In the genomic region with DNA sequence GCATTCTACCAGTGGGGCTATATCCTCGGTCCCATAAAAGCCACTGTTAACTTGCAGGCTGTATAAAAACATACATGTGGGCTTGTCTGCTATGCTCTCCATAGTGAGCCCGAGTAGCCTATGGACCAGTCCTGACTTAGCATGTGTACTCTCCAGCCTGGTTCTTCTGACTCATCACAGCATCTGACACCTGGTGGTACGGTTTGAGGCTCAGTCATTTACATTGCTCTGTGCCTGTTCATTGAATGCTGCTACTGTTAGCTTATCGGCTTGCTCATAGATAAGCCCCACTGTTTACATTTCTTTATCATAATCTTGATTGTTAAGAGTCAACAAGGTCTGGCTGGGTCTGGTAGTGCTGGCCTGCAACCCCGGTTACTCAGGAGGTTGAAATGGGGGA, we compare ENCODE assay signal across 24 mouse cellular contexts. TPM values are rescaled to one million over a fixed set of nuclear protein-coding genes. Genes with fewer than 3 reads are reported as not detected.
A peak's percentile ranks its signal among the peaks of the same experiment; 100 is the strongest.
DNase-seq lines count a peak whose midpoint lies in the region; ATAC-seq lines count a peak whose summit lies in the region.
"Had no signal": no experiment of that assay in that cellular context is flagged by ENCODE, and none has a peak within 500 bp of the region (broad histone marks: within the 10 kb centered on the region; RNA-seq: fewer than 3 reads in every experiment).

No protein-coding gene starts in this region.

- peak; percentile 19; the same call in 1 of the 2 replicates for ATAC-seq in liver, embryonic 13.5 days (ENCODE audit: low read depth)
- peak; percentile 79 for ATAC-seq in stomach, embryonic 14.5 days (ENCODE audit: insufficient number of reproducible peaks, insufficient read depth, low FRiP score, low read depth)
- ATAC-seq: CD4-positive, CD25-positive, alpha-beta regulatory T cell, adult 4 months; forebrain, embryonic 15.5 days; hindbrain, embryonic 16.5 days had no signal

- no peaks in the 10 kb centered on the region for H3K36me3 ChIP-seq in liver, embryonic 13.5 days
- no peaks in the 10 kb centered on the region for H3K36me3 ChIP-seq in stomach, embryonic 14.5 days (ENCODE audit: control insufficient read depth, insufficient read depth, low read length)
- H3K36me3 ChIP-seq: embryonic facial prominence, embryonic 15.5 days; forebrain, embryonic 15.5 days; heart, embryonic 12.5 days; hindbrain, embryonic 10.5 days; limb, embryonic 10.5 days; midbrain, embryonic 12.5 days; neural tube, embryonic 15.5 days had no signal

- no peak overlapping the region for H3K27ac ChIP-seq in liver, embryonic 13.5 days
- no peak overlapping the region for H3K27ac ChIP-seq in stomach, embryonic 14.5 days (ENCODE audit: low read length)
- H3K27ac ChIP-seq: embryonic facial prominence, embryonic 15.5 days; forebrain, embryonic 15.5 days; hindbrain, embryonic 10.5 days; layer of hippocampus, adult 2 months; limb, embryonic 10.5 days; midbrain, embryonic 12.5 days; neural tube, embryonic 15.5 days had no signal

- H3K9me3 ChIP-seq in liver, embryonic 13.5 days (replicated peaks): no peaks in the 10 kb centered on the region
- H3K9me3 ChIP-seq in stomach, embryonic 14.5 days (ENCODE audit: control insufficient read depth, low read depth, low read length): no peaks in the 10 kb centered on the region
- H3K9me3 ChIP-seq: embryonic facial prominence, embryonic 15.5 days; forebrain, embryonic 15.5 days; heart, embryonic 12.5 days; hindbrain, embryonic 10.5 days; limb, embryonic 10.5 days; midbrain, embryonic 12.5 days; neural tube, embryonic 15.5 days had no signal

- H3K9ac ChIP-seq in liver, embryonic 13.5 days: no peak overlapping the region
- no peak overlapping the region for H3K9ac ChIP-seq in stomach, embryonic 14.5 days (replicated peaks; ENCODE audit: low read depth, low read length)
- H3K9ac ChIP-seq: embryonic facial prominence, embryonic 15.5 days; forebrain, embryonic 15.5 days; heart, embryonic 12.5 days; midbrain, embryonic 12.5 days; neural tube, embryonic 15.5 days had no signal

- peaks cover 31% of the 10 kb centered on the region for H3K4me1 ChIP-seq in liver, embryonic 13.5 days (replicated peaks)
- H3K4me1 ChIP-seq in stomach, embryonic 14.5 days (ENCODE audit: control insufficient read depth, insufficient read depth, low read length): peaks cover 9% of the 10 kb centered on the region
- H3K4me1 ChIP-seq: limb, embryonic 10.5 days; midbrain, embryonic 12.5 days; neural tube, embryonic 15.5 days had no signal

- 59% methylated on average over 5 of the region's 5 CpGs for WGBS in liver, embryonic 13.5 days (ENCODE audit: insufficient replicate concordance)
- WGBS in stomach, embryonic 14.5 days: 44% methylated on average over 5 of the region's 5 CpGs

- no peak for DNase-seq in liver, embryonic 13.5 days
- DNase-seq in liver: no peak
- DNase-seq in urinary bladder, postnatal 14 days (ENCODE audit: low spot score): peak; percentile 28
- DNase-seq in urinary bladder, postnatal 4 days (ENCODE audit: low spot score in 2 of 2): no peak
- DNase-seq in thymus, postnatal 25 days: no peak
- DNase-seq in cerebellum, postnatal 14 days: no peak
- DNase-seq: adrenal gland, postnatal 36 days; cerebellum, adult 9-10 months; gastrocnemius, postnatal 10 days; heart, postnatal 10 days; kidney, adult 2 months; kidney, postnatal 14 days; thymus, postnatal 4 days had no signal

- H3K4me3 ChIP-seq in liver, embryonic 13.5 days (replicated peaks): no peak overlapping the region
- no peak overlapping the region for H3K4me3 ChIP-seq in stomach, embryonic 14.5 days (ENCODE audit: low read depth, low read length)
- H3K4me3 ChIP-seq: embryonic facial prominence, embryonic 15.5 days; forebrain, embryonic 15.5 days; heart, embryonic 12.5 days; hindbrain, embryonic 10.5 days; layer of hippocampus, adult 2 months; limb, embryonic 10.5 days; midbrain, embryonic 12.5 days; neural tube, embryonic 15.5 days had no signal

- H3K4me2 ChIP-seq in liver, embryonic 13.5 days: no peak overlapping the region
- no peak overlapping the region for H3K4me2 ChIP-seq in stomach, embryonic 14.5 days (replicated peaks; ENCODE audit: low read depth, low read length)
- H3K4me2 ChIP-seq: embryonic facial prominence, embryonic 15.5 days; forebrain, embryonic 15.5 days; heart, embryonic 12.5 days; midbrain, embryonic 12.5 days; neural tube, embryonic 15.5 days had no signal

- H3K27me3 ChIP-seq in liver, embryonic 13.5 days: no peaks in the 10 kb centered on the region
- H3K27me3 ChIP-seq in stomach, embryonic 14.5 days (ENCODE audit: control insufficient read depth, insufficient read depth, low read length): no peaks in the 10 kb centered on the region
- H3K27me3 ChIP-seq: embryonic facial prominence, embryonic 15.5 days; forebrain, embryonic 15.5 days; heart, embryonic 12.5 days; midbrain, embryonic 12.5 days; neural tube, embryonic 15.5 days had no signal

RNA-seq across cellular contexts. Expression of a gene that starts 27.0 kb away (rescaled TPM):
- polyA plus RNA-seq in liver, embryonic 13.5 days (2015; fragmentation: Nextera tagmentation; extraction: Ambion mirVana): 52.4 and 59.5 TPM in 2 replicates
- 97.4 and 101 TPM in 2 replicates for polyA plus RNA-seq in stomach, embryonic 14.5 days (2014; fragmentation: Nextera tagmentation; extraction: Ambion mirVana)

RNA-seq across cellular contexts. Expression of a gene that starts 35.3 kb away (rescaled TPM):
- polyA plus RNA-seq in liver, embryonic 13.5 days (2015; fragmentation: Nextera tagmentation; extraction: Ambion mirVana): 21.0 and 23.2 TPM in 2 replicates
- 54.3 and 58.8 TPM in 2 replicates for polyA plus RNA-seq in stomach, embryonic 14.5 days (2014; fragmentation: Nextera tagmentation; extraction: Ambion mirVana)
- polyA plus RNA-seq: CD4-positive, CD25-positive, alpha-beta regulatory T cell, adult 4 months had no signal
